8 mouse cellular contexts compared by ENCODE assay signal in genomic region chr8:47533344-47534125, GRCm38 (mm10). TPM values are rescaled to one million over a fixed set of nuclear protein-coding genes. Genes with fewer than 3 reads are reported as not detected.
DNase-seq lines count a peak whose midpoint lies in the region; ATAC-seq and TF ChIP-seq lines count a peak whose summit lies in the region.

Trappc11 (minus strand) TSS chr8:47533470.
Rwdd4a (plus strand) TSS chr8:47533664.

- TF ChIP-seq CTCF in kidney, adult 2 months (conservative IDR thresholded peaks at IDR 0.05; ENCODE audit: insufficient read depth, insufficient read length, low read depth, low read length) = no peak
- no peak for TF ChIP-seq CTCF in spleen, adult 2 months (IDR thresholded peaks at IDR 0.05; ENCODE audit: extremely low read depth, insufficient read depth, insufficient read length, insufficient replicate concordance)

- H3K4me3 ChIP-seq in embryonic facial prominence, embryonic 13.5 days = peak within 1 kb of the TSS; percentile 85
- peak within 1 kb of the TSS; percentile 81 for H3K4me3 ChIP-seq in kidney, adult 2 months (ENCODE audit: insufficient read depth, low read depth, low read length)
- H3K4me3 ChIP-seq in limb, embryonic 12.5 days (replicated peaks) = peak within 1 kb of the TSS; percentile 83
- peak within 1 kb of the TSS; percentile 61 for H3K4me3 ChIP-seq in midbrain, embryonic 15.5 days
- peak within 1 kb of the TSS; percentile 72 for H3K4me3 ChIP-seq in spleen, adult 2 months (ENCODE audit: extremely low read depth, insufficient read depth, insufficient read length)

- H3K27me3 ChIP-seq in embryonic facial prominence, embryonic 13.5 days = no peaks in the 10 kb centered on the region
- H3K27me3 ChIP-seq in kidney, adult 2 months (replicated peaks; ENCODE audit: control insufficient read depth, insufficient read depth, low read length) = no peaks in the 10 kb centered on the region
- H3K27me3 ChIP-seq in limb, embryonic 12.5 days = no peaks in the 10 kb centered on the region
- no peaks in the 10 kb centered on the region for H3K27me3 ChIP-seq in midbrain, embryonic 15.5 days (replicated peaks)
- no peaks in the 10 kb centered on the region for H3K27me3 ChIP-seq in spleen, adult 2 months (ENCODE audit: control insufficient read depth, insufficient read depth, low read length)

- peak within 1 kb of the TSS; percentile 83 for H3K4me2 ChIP-seq in embryonic facial prominence, embryonic 13.5 days
- H3K4me2 ChIP-seq in limb, embryonic 12.5 days = peak within 1 kb of the TSS; percentile 85
- H3K4me2 ChIP-seq in midbrain, embryonic 15.5 days = peak within 1 kb of the TSS; percentile 89

- H3K9me3 ChIP-seq in embryonic facial prominence, embryonic 13.5 days = no peaks in the 10 kb centered on the region
- H3K9me3 ChIP-seq in limb, embryonic 12.5 days = no peaks in the 10 kb centered on the region
- no peaks in the 10 kb centered on the region for H3K9me3 ChIP-seq in midbrain, embryonic 15.5 days

- DNase-seq in 3134 (ENCODE audit: extremely low read depth, insufficient read length, low spot score) = peak; percentile 96
- peak; percentile 96 for DNase-seq in adrenal gland, postnatal 36 days
- DNase-seq in heart, adult 18-20 months = peak; percentile 98 to 99
- peak; percentile 99 for DNase-seq in kidney, adult 2 months
- peak; percentile 93 for DNase-seq in spleen, adult 2 months (ENCODE audit: low read depth in 1 of 2, low spot score in 2 of 2)

- peak; percentile 16 for TF ChIP-seq POLR2A in kidney, adult 2 months (IDR thresholded peaks at IDR 0.05; ENCODE audit: low read depth, low read length)
- peak; percentile 16; the same call in 1 of the 2 replicates for TF ChIP-seq POLR2A in spleen, adult 2 months (IDR thresholded peaks at IDR 0.05; ENCODE audit: low read depth, low read length)

- WGBS in embryonic facial prominence, embryonic 13.5 days = under 1% methylated on average over 65 of the region's 65 CpGs
- under 1% methylated on average over 65 of the region's 65 CpGs for WGBS in kidney, adult 2 months
- WGBS in limb, embryonic 12.5 days = under 1% methylated on average over 65 of the region's 65 CpGs
- under 1% methylated on average over 65 of the region's 65 CpGs for WGBS in midbrain, embryonic 15.5 days
- WGBS in spleen, adult 2 months = under 1% methylated on average over 65 of the region's 65 CpGs

- peak; percentile 100 for ATAC-seq in embryonic facial prominence, embryonic 13.5 days (ENCODE audit: insufficient number of reproducible peaks, insufficient read depth, low FRiP score, low TSS enrichment, low read depth)
- peak; percentile 100 for ATAC-seq in limb, embryonic 12.5 days (ENCODE audit: insufficient number of reproducible peaks, insufficient read depth, low FRiP score, low TSS enrichment, low read depth)
- peak; percentile 100 for ATAC-seq in midbrain, embryonic 15.5 days (replicated peaks)

- H3K9ac ChIP-seq in embryonic facial prominence, embryonic 13.5 days = peak within 1 kb of the TSS; percentile 92
- peak within 1 kb of the TSS; percentile 86 for H3K9ac ChIP-seq in limb, embryonic 12.5 days (replicated peaks)
- peak within 1 kb of the TSS; percentile 89 for H3K9ac ChIP-seq in midbrain, embryonic 15.5 days

- peak within 1 kb of the TSS; percentile 79 for H3K27ac ChIP-seq in embryonic facial prominence, embryonic 13.5 days
- peak within 1 kb of the TSS; percentile 75 for H3K27ac ChIP-seq in kidney, adult 2 months (ENCODE audit: insufficient read depth, low read depth, low read length)
- H3K27ac ChIP-seq in limb, embryonic 12.5 days = peak within 1 kb of the TSS; percentile 68; the same call in 1 of the 2 replicates
- H3K27ac ChIP-seq in midbrain, embryonic 15.5 days = peak within 1 kb of the TSS; percentile 87
- peak within 1 kb of the TSS; percentile 66 for H3K27ac ChIP-seq in spleen, adult 2 months (ENCODE audit: insufficient read depth, low read length)

- H3K4me1 ChIP-seq in embryonic facial prominence, embryonic 13.5 days = peaks cover 18% of the 10 kb centered on the region
- no peaks in the 10 kb centered on the region; the same call in 1 of the 2 replicates for H3K4me1 ChIP-seq in kidney, adult 2 months (ENCODE audit: control insufficient read depth, insufficient read depth, low read length)
- peaks cover 18% of the 10 kb centered on the region for H3K4me1 ChIP-seq in limb, embryonic 12.5 days (replicated peaks)
- peaks cover 33% of the 10 kb centered on the region for H3K4me1 ChIP-seq in midbrain, embryonic 15.5 days
- H3K4me1 ChIP-seq in spleen, adult 2 months (ENCODE audit: control insufficient read depth, insufficient read depth, insufficient read length) = peaks cover 3% of the 10 kb centered on the region; the same call in 1 of the 2 replicates

- H3K36me3 ChIP-seq in embryonic facial prominence, embryonic 13.5 days = peaks cover 20% of the 10 kb centered on the region
- H3K36me3 ChIP-seq in kidney, adult 2 months (ENCODE audit: control insufficient read depth, insufficient read depth, low read length) = peaks cover 1% of the 10 kb centered on the region; the same call in 1 of the 2 replicates
- peaks cover 33% of the 10 kb centered on the region for H3K36me3 ChIP-seq in limb, embryonic 12.5 days
- H3K36me3 ChIP-seq in midbrain, embryonic 15.5 days (replicated peaks) = peaks cover 3% of the 10 kb centered on the region; the same call in 1 of the 2 replicates
- peaks cover 9% of the 10 kb centered on the region for H3K36me3 ChIP-seq in spleen, adult 2 months (ENCODE audit: control insufficient read depth, insufficient read depth, low read length)

RNA-seq across cellular contexts. Expression of gene Trappc11, which starts in this region (rescaled TPM):
- 10 to 100 TPM; 35.5 to 41.4 TPM for total RNA-seq in adrenal gland, postnatal 36 days (2021)
- polyA plus RNA-seq in embryonic facial prominence, embryonic 13.5 days (2015; fragmentation: Nextera tagmentation; extraction: Ambion mirVana) = 32.2 and 34.4 TPM in 2 replicates
- 10 to 100 TPM; 20.1 to 21.7 TPM for total RNA-seq in heart, adult 18-20 months (2021)
- 22.9 TPM in 2 replicates for polyA plus RNA-seq in kidney, adult 2 months (2012; rRNA removed)
- 41.4 and 41.6 TPM in 2 replicates for polyA plus RNA-seq in limb, embryonic 12.5 days (2016; fragmentation: Nextera tagmentation; extraction: Ambion mirVana)
- 40.6 and 42.9 TPM in 2 replicates for polyA plus RNA-seq in midbrain, embryonic 15.5 days (2015; fragmentation: Nextera tagmentation; extraction: Ambion mirVana)
- 11.7 and 15.1 TPM in 2 replicates for polyA plus RNA-seq in spleen, adult 2 months (2012; rRNA removed)

RNA-seq across cellular contexts. Expression of gene Rwdd4a, which starts in this region (rescaled TPM):
- total RNA-seq in adrenal gland, postnatal 36 days (2021) = 10 to 100 TPM; 49.8 to 53.9 TPM
- polyA plus RNA-seq in embryonic facial prominence, embryonic 13.5 days (2015; fragmentation: Nextera tagmentation; extraction: Ambion mirVana) = 46.8 and 54.3 TPM in 2 replicates
- 10 to 100 TPM; 63.8 to 74.1 TPM for total RNA-seq in heart, adult 18-20 months (2021)
- polyA plus RNA-seq in kidney, adult 2 months (2012; rRNA removed) = 16.7 and 16.8 TPM in 2 replicates
- 45.8 and 49.8 TPM in 2 replicates for polyA plus RNA-seq in limb, embryonic 12.5 days (2016; fragmentation: Nextera tagmentation; extraction: Ambion mirVana)
- polyA plus RNA-seq in midbrain, embryonic 15.5 days (2015; fragmentation: Nextera tagmentation; extraction: Ambion mirVana) = 30.4 and 31.4 TPM in 2 replicates
- 12.0 and 14.4 TPM in 2 replicates for polyA plus RNA-seq in spleen, adult 2 months (2012; rRNA removed)

Comparison
In these comparisons a context has a peak if more than half of its experiments do, and no peak if none do; other contexts are left out.
1. Peak in every context shown above with its lines: DNase-seq, ATAC-seq, H3K4me3 ChIP-seq and H3K27ac ChIP-seq.